Mouse (Mus musculus): ENCODE data around the gene Foxe3. TPM values are rescaled to one million over a fixed set of nuclear protein-coding genes. Genes with fewer than 3 reads are reported as not detected.

The Foxe3 gene
- polyA plus RNA-seq, 1 experiment from 2014 or later: 0.29 TPM

Other genes with a start within 250 kb of the Foxe3 start
- gene Gm12830, start 104.3 kb downstream of the Foxe3 start, polyA plus RNA-seq (2014; fragmentation: Nextera tagmentation; extraction: Ambion mirVana): not detected in 2 replicates
- gene Foxd2, start 17.1 kb downstream of the Foxe3 start, polyA plus RNA-seq (2014; fragmentation: Nextera tagmentation; extraction: Ambion mirVana): 1.1 and 1.6 TPM in 2 replicates
- gene Cmpk1, start 61.2 kb upstream of the Foxe3 start, polyA plus RNA-seq (2014; fragmentation: Nextera tagmentation; extraction: Ambion mirVana): 115 and 128 TPM in 2 replicates
- gene Stil, start 74.1 kb upstream of the Foxe3 start, polyA plus RNA-seq (2014; fragmentation: Nextera tagmentation; extraction: Ambion mirVana): 26.0 and 32.2 TPM in 2 replicates
- 3.4 and 3.7 TPM in 2 replicates for gene Tal1, start 130.4 kb upstream of the Foxe3 start, polyA plus RNA-seq (2014; fragmentation: Nextera tagmentation; extraction: Ambion mirVana)
- gene Pdzk1ip1, start 162.7 kb upstream of the Foxe3 start, polyA plus RNA-seq (2014; fragmentation: Nextera tagmentation; extraction: Ambion mirVana): 13.8 and 16.2 TPM in 2 replicates
- 0.31 and 0.47 TPM in 2 replicates for gene Cyp4x1, start 208.3 kb upstream of the Foxe3 start, polyA plus RNA-seq (2014; fragmentation: Nextera tagmentation; extraction: Ambion mirVana)

All from forebrain, embryonic 11.5 days (tissue).